Mouse (Mus musculus): Measurements from ENCODE around the gene Slc28a3.

- TF ChIP-seq CTCF (IDR thresholded peaks at IDR 0.05; ENCODE audit: extremely low read depth, insufficient read depth, low read length), result no peak
- TF ChIP-seq POLR2A (IDR thresholded peaks at IDR 0.05; ENCODE audit: extremely low read depth, insufficient read depth, low read length), result no peak
Measured at GRCm38 (mm10) chr13:58543688-58544408, 66.8 kb downstream of the Slc28a3 start.
